Mouse (Mus musculus): ENCODE results near the gene Fbln7. TPM values are rescaled to one million over a fixed set of nuclear protein-coding genes. Genes with fewer than 3 reads are reported as not detected.

Gene Fbln7
- 1 to 10 TPM; 1.4 to 2.7 (median 1.8) TPM for total RNA-seq (2022)

- no peak for DNase-seq (ENCODE audit: low spot score in 2 of 2)
Observed at GRCm38 (mm10) chr2:128862636-128863035, at the start of gene Fbln7. Gene Fbln7, plus strand, starts transcription at chr2:128862981.

- no peak for DNase-seq (ENCODE audit: low spot score in 2 of 2)
Observed at GRCm38 (mm10) chr2:128816311-128816710, 46.5 kb upstream of the Fbln7 start.

- DNase-seq (ENCODE audit: low spot score in 2 of 2): no peak
Observed at GRCm38 (mm10) chr2:128816916-128817315, 45.9 kb upstream of the Fbln7 start.

GRCm38 (mm10) chr2:128817387-128817785 is 45.4 kb upstream of the Fbln7 start:
- DNase-seq (ENCODE audit: low spot score in 2 of 2): no peak

GRCm38 (mm10) chr2:128817786-128818681 is 44.7 kb upstream of the Fbln7 start, which contains the start of gene Tmem87b:
Gene Tmem87b, plus strand, starts transcription at chr2:128818118.
- peak; percentile 92 to 95 for DNase-seq (ENCODE audit: low spot score in 2 of 2)

- no peak for DNase-seq (ENCODE audit: low spot score in 2 of 2)
Observed at GRCm38 (mm10) chr2:128818956-128819643, 43.7 kb upstream of the Fbln7 start.

- no peak for DNase-seq (ENCODE audit: low spot score in 2 of 2)
Observed at GRCm38 (mm10) chr2:128820631-128821030, 42.1 kb upstream of the Fbln7 start.

- DNase-seq (ENCODE audit: low spot score in 2 of 2): no peak
Observed at GRCm38 (mm10) chr2:128823893-128824292, 38.9 kb upstream of the Fbln7 start.

- no peak for DNase-seq (ENCODE audit: low spot score in 2 of 2)
Observed at GRCm38 (mm10) chr2:128827787-128828186, 35.0 kb upstream of the Fbln7 start.

- no peak for DNase-seq (ENCODE audit: low spot score in 2 of 2)
Observed at GRCm38 (mm10) chr2:128832611-128833010, 30.2 kb upstream of the Fbln7 start.

- DNase-seq (ENCODE audit: low spot score in 2 of 2): no peak
Observed at GRCm38 (mm10) chr2:128833035-128833434, 29.7 kb upstream of the Fbln7 start.

GRCm38 (mm10) chr2:128833435-128833834 is 29.3 kb upstream of the Fbln7 start:
- no peak for DNase-seq (ENCODE audit: low spot score in 2 of 2)

- DNase-seq (ENCODE audit: low spot score in 2 of 2): no peak
Observed at GRCm38 (mm10) chr2:128837531-128837930, 25.2 kb upstream of the Fbln7 start.

- no peak for DNase-seq (ENCODE audit: low spot score in 2 of 2)
Observed at GRCm38 (mm10) chr2:128838611-128839010, 24.2 kb upstream of the Fbln7 start.

- no peak for DNase-seq (ENCODE audit: low spot score in 2 of 2)
Observed at GRCm38 (mm10) chr2:128839501-128839900, 23.3 kb upstream of the Fbln7 start.

- no peak for DNase-seq (ENCODE audit: low spot score in 2 of 2)
Observed at GRCm38 (mm10) chr2:128842437-128842836, 20.3 kb upstream of the Fbln7 start.

GRCm38 (mm10) chr2:128850036-128850435 is 12.7 kb upstream of the Fbln7 start:
- DNase-seq (ENCODE audit: low spot score in 2 of 2): no peak

- DNase-seq (ENCODE audit: low spot score in 2 of 2): no peak
Observed at GRCm38 (mm10) chr2:128856673-128857072, 6.1 kb upstream of the Fbln7 start.

- no peak for DNase-seq (ENCODE audit: low spot score in 2 of 2)
Observed at GRCm38 (mm10) chr2:128858962-128859361, 3.8 kb upstream of the Fbln7 start.

- DNase-seq (ENCODE audit: low spot score in 2 of 2): no peak
Observed at GRCm38 (mm10) chr2:128859861-128860260, 2.9 kb upstream of the Fbln7 start.

GRCm38 (mm10) chr2:128863777-128864331 is 1.1 kb downstream of the Fbln7 start:
- DNase-seq (ENCODE audit: low spot score in 2 of 2): peak; percentile 27 to 36

GRCm38 (mm10) chr2:128865061-128865460 is 2.3 kb downstream of the Fbln7 start:
- no peak for DNase-seq (ENCODE audit: low spot score in 2 of 2)
